Mouse (Mus musculus) testis, adult 2 months (tissue): ENCODE measurements at regions not wholly inside any gene's neighbourhood (a gene's known extent, or its start where the extent isn't known, plus 50 kb on each side); places are given as distances from the start of the nearest gene placed in this dataset.

Source experiments
- H3K27ac ChIP-seq: fragments of 200-500 bp; 2 replicates; pipeline ENCODE4 v1.5.1; 2012; ENCODE audit warnings: low read depth, low read length; ENCODE audit not compliant: control insufficient read depth, insufficient read depth
- H3K27me3 ChIP-seq: fragments of 200-500 bp; 2 replicates; pipeline ENCODE4 v1.6.1; 2012; ENCODE audit warnings: mild to moderate bottlenecking, low read length, moderate library complexity; ENCODE audit not compliant: control insufficient read depth, insufficient read depth
- H3K36me3 ChIP-seq: fragments of 200-500 bp; 2 replicates; pipeline ENCODE4 v1.6.1; 2012; ENCODE audit warnings: mild to moderate bottlenecking, low read length; ENCODE audit not compliant: control insufficient read depth, insufficient read depth
- H3K4me1 ChIP-seq: fragments of 200-500 bp; 2 replicates; pipeline ENCODE4 v1.6.1; 2012; ENCODE audit warnings: low read length; ENCODE audit not compliant: control insufficient read depth, insufficient read depth
- H3K4me3 ChIP-seq: fragments of 200-500 bp; 2 replicates; pipeline ENCODE4 v1.5.1; 2012; ENCODE audit warnings: low read depth, mild to moderate bottlenecking, low read length, moderate library complexity, mixed read lengths; ENCODE audit not compliant: control insufficient read depth
- CTCF ChIP-seq: fragments of 200-500 bp; IDR thresholded peaks from 2 replicates; pipeline ENCODE4 v1.5.1; 2012; ENCODE audit warnings: low read depth, mild to moderate bottlenecking, inconsistent platforms, low read length, moderate library complexity; ENCODE audit not compliant: control insufficient read depth, insufficient read depth, insufficient replicate concordance
- POLR2A ChIP-seq: fragments of 200-500 bp; IDR thresholded peaks from 2 replicates; pipeline ENCODE4 v1.6.1; 2012; ENCODE audit warnings: low read depth, mild to moderate bottlenecking, inconsistent platforms, low read length, moderate library complexity; ENCODE audit not compliant: control insufficient read depth

DNA sequence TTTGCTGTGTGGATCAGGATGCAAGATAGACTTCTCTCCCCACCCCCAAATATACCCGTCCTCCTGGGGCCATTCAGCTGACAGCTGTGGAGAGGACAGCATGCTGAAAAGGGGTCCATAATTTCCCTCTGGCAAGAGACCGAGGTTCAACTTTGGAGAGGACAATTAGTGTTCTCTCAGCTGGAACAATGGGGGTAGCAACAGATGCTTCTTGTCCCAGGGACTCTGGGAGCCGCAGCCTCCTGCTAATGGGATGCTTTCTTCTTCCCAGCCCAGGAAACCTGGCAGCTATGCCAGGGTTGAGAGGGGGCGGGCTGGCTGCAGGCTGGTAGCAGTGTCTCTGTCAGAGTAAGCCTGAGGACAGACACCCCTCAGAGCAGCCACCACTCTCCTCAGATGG is 433.0 kb upstream of the Sall1 start:
- H3K4me3 ChIP-seq: no peak overlapping the region
- H3K36me3 ChIP-seq: no peaks in the 10 kb centered on the region
- H3K27me3 ChIP-seq: no peaks in the 10 kb centered on the region
- H3K27ac ChIP-seq: no peak overlapping the region
- no peaks in the 10 kb centered on the region for H3K4me1 ChIP-seq
- TF ChIP-seq POLR2A (no peak), CTCF (no peak)

DNA sequence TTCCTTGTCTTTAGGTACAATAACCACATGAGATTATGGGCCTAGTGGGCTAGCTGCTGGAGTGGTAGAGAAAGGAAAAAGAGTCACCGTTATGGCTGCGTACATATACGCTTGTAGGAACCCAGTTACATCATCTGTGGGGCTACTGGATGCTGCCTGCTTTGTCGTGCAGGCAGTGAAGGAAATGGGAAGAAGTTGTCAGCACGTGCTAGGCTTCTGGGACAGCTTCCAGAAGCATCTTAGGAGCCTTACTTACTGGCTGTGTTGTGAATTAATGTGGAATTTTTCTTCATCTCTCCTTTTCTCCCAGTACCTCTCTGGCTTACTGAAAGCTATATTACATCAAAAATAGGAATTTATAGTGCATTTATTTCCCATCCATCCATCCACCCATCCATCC is 427.2 kb upstream of the Sall1 start:
- Histone ChIP-seq H3K36me3 (no peaks in the 10 kb centered on the region), H3K27ac (no peak overlapping the region), H3K4me1 (no peaks in the 10 kb centered on the region), H3K4me3 (no peak overlapping the region), H3K27me3 (no peaks in the 10 kb centered on the region)
- TF ChIP-seq CTCF: no peak

DNA sequence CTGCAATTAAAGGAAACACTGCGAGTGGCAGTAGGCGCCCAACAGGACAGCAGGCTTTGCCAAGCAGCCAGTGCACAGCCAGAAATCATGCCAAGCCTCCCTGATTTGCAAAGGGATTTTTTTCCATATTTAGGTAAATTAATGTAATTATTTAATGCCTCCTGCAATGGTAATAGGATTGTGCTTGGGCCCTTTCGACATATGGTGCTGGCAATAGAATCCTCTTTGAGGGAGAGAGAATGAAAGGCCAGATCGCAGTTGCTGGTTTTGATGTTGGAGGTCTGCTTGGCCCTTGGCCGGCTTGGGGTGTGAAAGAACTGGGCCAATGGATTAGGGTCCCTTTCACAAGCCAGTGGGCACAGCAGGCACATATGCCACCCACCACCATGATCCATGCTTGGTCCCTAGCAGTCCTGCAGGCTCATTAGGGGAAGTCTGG is 424.8 kb upstream of the Sall1 start:
- no peak overlapping the region for H3K27ac ChIP-seq
- TF ChIP-seq CTCF (no peak), POLR2A (no peak)

DNA sequence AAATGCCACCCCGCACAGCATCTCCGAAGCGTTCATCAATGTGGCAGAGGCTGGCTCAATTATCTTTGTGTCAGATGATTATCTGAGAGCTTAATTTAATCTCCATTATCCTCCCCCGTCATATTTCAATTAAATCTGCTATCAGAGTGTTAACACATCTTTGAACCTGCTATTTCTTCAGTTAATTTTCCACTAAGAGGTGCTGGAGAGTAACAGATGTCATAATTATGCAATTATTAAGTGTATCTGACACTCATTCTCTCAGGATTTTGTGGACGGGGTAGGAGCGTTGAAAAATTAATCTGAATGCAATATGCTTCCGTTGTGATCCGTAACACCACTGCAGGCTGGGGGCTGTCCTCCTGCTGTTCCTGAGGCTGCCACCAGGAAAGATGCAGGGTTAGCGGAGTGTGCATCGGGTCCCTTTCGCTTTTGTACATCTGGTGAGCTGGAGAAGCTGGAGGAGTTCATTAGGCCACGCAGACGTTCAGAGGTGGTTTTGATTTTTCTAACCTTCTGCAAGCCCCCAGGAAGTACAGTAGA is 421.3 kb upstream of the Sall1 start:
- H3K4me3 ChIP-seq: no peak overlapping the region
- no peak for TF ChIP-seq POLR2A
- TF ChIP-seq CTCF: no peak

More for the DNA sequence above, 424.8 kb upstream of the Sall1 start:
- H3K36me3 ChIP-seq: no peaks in the 10 kb centered on the region
- H3K4me3 ChIP-seq: no peak overlapping the region
- H3K27me3 ChIP-seq: no peaks in the 10 kb centered on the region
- no peaks in the 10 kb centered on the region for H3K4me1 ChIP-seq

DNA sequence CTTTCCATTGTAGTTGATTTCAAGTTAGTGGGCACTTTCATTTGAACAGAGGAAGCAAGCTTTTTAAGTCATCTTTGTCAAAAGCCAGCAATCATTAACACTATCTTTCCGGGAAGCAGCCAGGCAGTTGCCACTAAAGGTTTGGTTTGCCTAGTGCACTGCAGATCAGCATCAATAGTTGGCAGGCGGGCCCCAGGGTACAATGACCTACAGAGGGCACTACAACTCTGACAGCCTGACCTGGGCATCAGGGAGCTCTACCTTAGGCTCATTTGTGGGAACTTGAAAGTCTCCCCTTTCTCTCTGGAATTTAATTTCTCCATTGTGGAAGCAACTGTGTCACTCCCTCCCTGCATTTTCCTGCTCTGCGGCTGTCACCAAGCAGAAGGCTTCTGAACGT is 412.6 kb upstream of the Sall1 start:
- H3K4me3 ChIP-seq: no peak overlapping the region
- no peak overlapping the region for H3K27ac ChIP-seq
- TF ChIP-seq CTCF (no peak), POLR2A (no peak)
- no peaks in the 10 kb centered on the region for H3K36me3 ChIP-seq
- H3K27me3 ChIP-seq: no peaks in the 10 kb centered on the region
- peaks cover 9% of the 10 kb centered on the region for H3K4me1 ChIP-seq

More for the DNA sequence above, 421.3 kb upstream of the Sall1 start:
- no peaks in the 10 kb centered on the region for H3K36me3 ChIP-seq
- H3K27me3 ChIP-seq: no peaks in the 10 kb centered on the region
- no peaks in the 10 kb centered on the region for H3K4me1 ChIP-seq
- no peak overlapping the region for H3K27ac ChIP-seq

DNA sequence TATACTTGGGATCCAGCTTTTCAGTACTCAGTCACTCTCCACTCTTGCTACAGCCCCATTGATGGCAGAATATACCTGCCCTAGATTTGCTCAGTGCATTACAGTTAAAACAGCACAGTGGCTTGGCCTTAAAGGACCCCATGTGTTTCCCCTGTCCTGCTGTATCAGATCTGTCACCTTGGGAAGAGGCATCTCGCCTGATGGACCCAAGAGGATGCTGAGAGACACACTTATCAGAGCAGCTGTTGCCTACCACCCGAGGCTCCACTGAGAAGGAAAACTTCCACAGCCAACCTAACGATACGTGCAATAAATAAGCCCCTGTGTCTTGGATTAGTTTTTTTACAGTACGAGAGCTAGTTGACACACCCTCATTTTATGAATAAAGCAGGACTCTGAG is 411.8 kb upstream of the Sall1 start:
- no peak for TF ChIP-seq POLR2A
- no peak for TF ChIP-seq CTCF
- H3K4me1 ChIP-seq: peaks cover 9% of the 10 kb centered on the region
- H3K27ac ChIP-seq: no peak overlapping the region
- no peaks in the 10 kb centered on the region for H3K27me3 ChIP-seq
- H3K36me3 ChIP-seq: no peaks in the 10 kb centered on the region
- H3K4me3 ChIP-seq: no peak overlapping the region

DNA sequence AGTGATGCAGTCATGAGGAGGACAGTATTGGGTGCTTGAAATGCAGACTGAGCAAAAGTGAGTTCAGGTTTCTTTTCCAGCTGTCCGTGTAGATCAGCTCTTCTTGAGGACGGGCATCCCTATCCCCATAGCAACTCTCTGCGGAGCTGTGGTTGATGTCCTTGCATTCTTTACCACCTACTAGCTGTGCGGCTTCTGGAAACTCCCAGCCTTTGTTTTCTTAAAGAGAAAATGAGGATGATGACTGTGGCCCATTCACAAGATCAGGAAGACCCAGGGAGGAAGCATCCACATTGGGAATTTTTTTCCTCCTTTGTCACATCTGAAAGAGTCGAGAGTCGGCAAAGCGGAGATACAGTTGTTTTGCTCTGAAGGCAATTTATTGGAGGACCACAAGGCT is 410.2 kb upstream of the Sall1 start:
- Histone ChIP-seq H3K4me1 (peaks cover 9% of the 10 kb centered on the region), H3K27ac (no peak overlapping the region), H3K4me3 (no peak overlapping the region), H3K36me3 (no peaks in the 10 kb centered on the region), H3K27me3 (no peaks in the 10 kb centered on the region)
- no peak for TF ChIP-seq POLR2A
- TF ChIP-seq CTCF: no peak

DNA sequence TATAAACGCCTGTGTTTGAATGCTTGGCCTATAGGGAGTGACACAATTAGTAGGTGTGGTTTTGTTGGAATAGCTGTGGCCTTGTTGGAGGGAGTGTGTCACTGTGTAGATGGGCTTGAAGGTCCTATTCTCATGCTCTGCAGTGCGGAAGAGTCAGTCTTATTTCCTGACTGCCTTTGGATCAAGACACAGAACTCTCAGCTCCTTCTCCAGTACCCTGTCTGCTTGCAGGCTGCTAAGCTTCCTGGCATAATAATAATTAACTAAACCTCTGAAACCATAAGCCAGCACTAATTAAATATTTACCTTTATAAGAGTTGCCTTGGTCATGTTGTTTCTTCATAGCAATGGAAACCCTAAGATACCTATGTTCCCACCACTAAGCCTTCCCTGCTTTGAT is 409.8 kb upstream of the Sall1 start:
- Histone ChIP-seq H3K27me3 (no peaks in the 10 kb centered on the region), H3K36me3 (no peaks in the 10 kb centered on the region), H3K4me1 (peaks cover 9% of the 10 kb centered on the region), H3K4me3 (no peak overlapping the region), H3K27ac (no peak overlapping the region)
- TF ChIP-seq POLR2A (no peak), CTCF (no peak)
